Mouse (Mus musculus) CH12.LX (cell line): ENCODE measurements at regions not wholly inside any gene's neighbourhood (a gene's known extent, or its start where the extent isn't known, plus 50 kb on each side); places are given as distances from the start of the nearest gene placed in this dataset.
A peak's percentile ranks its signal among the peaks of the same experiment; 100 is the strongest.

ENCODE experiments used
- DNase-seq: peaks from one replicate; pipeline ENCODE4 v3.0.0-alpha.2; 2013; ENCODE audit errors: extremely low read depth
- H3K27ac ChIP-seq: 2 replicates; pipeline ENCODE4 v1.5.1; 2012; ENCODE audit warnings: low read depth, mild to moderate bottlenecking, control low read depth, moderate library complexity; ENCODE audit not compliant: insufficient read depth
- H3K27me3 ChIP-seq: replicated peaks from 2 replicates; pipeline ENCODE3; 2012; ENCODE audit warnings: inconsistent platforms
- H3K36me3 ChIP-seq, 2 experiments: replicated peaks in 1 of 2; 2 replicates each; pipeline versions ENCODE3 to v1.6.1; 2012; ENCODE audit warnings: inconsistent platforms in 1 of 2, low read length in 1 of 2, mild to moderate bottlenecking in 1 of 2, mixed read lengths in 1 of 2, moderate library complexity in 1 of 2; ENCODE audit not compliant: control insufficient read depth in 1 of 2, insufficient read depth in 1 of 2
- H3K4me1 ChIP-seq, 2 experiments: 2 replicates each; pipeline ENCODE4 v1.6.1; 2012; ENCODE audit warnings: inconsistent platforms in 1 of 2, moderate library complexity in 1 of 2; ENCODE audit not compliant: insufficient read depth in 2 of 2, control insufficient read depth in 1 of 2
- H3K4me2 ChIP-seq: 2 replicates; pipeline ENCODE4 v1.6.1; 2012; ENCODE audit warnings: low read depth, mild to moderate bottlenecking, control low read depth; ENCODE audit not compliant: poor library complexity, insufficient read depth, severe bottlenecking
- H3K4me3 ChIP-seq, 3 experiments: fragments of 150-350 bp in 1 of 3; sonication (generic) in 1 of 3; replicated peaks in 1 of 3; 2 replicates each; pipeline versions ENCODE3 to v1.5.1; 2011 to 2012; ENCODE audit warnings: low read depth in 2 of 3, low read length in 2 of 3, mild to moderate bottlenecking in 2 of 3, moderate library complexity in 2 of 3, control low read depth in 1 of 3, improper control_type of control experiment in 1 of 3, inconsistent platforms in 1 of 3, mixed read lengths in 1 of 3; ENCODE audit not compliant: poor library complexity in 1 of 3
- H3K79me2 ChIP-seq: replicated peaks from 2 replicates; pipeline ENCODE4 v1.6.1; 2012; ENCODE audit warnings: mild to moderate bottlenecking, moderate library complexity; ENCODE audit not compliant: control insufficient read depth, poor library complexity, insufficient read depth, severe bottlenecking; ENCODE audit errors: extremely low read depth
- H3K9ac ChIP-seq: 2 replicates; pipeline ENCODE4 v1.6.1; 2012; ENCODE audit warnings: low read depth, mild to moderate bottlenecking, control low read depth, moderate library complexity; ENCODE audit not compliant: insufficient read depth
- H3K9me3 ChIP-seq: replicated peaks from 2 replicates; pipeline ENCODE3; 2012; ENCODE audit warnings: low read length, inconsistent platforms, mixed read lengths
- BHLHE40 ChIP-seq: IDR thresholded peaks from 2 replicates; pipeline ENCODE4 v1.6.1; 2011; ENCODE audit warnings: mild to moderate bottlenecking, low read depth, low read length, improper control_type of control experiment
- EP300 ChIP-seq: IDR thresholded peaks from 2 replicates; pipeline ENCODE4 v1.6.1; 2011; ENCODE audit warnings: low read length, improper control_type of control experiment
- ETS1 ChIP-seq: conservative IDR thresholded peaks from 2 replicates; pipeline ENCODE4 v1.6.1; 2012; ENCODE audit warnings: low read depth, mild to moderate bottlenecking, inconsistent platforms, low read length, improper control_type of control experiment, moderate library complexity
- GABPA ChIP-seq: IDR thresholded peaks from 2 replicates; pipeline ENCODE4 v1.6.1; 2012; ENCODE audit warnings: low read depth, low read length, improper control_type of control experiment, inconsistent platforms; ENCODE audit not compliant: insufficient replicate concordance
- HCFC1 ChIP-seq: IDR thresholded peaks from 2 replicates; pipeline ENCODE4 v1.6.1; 2012; ENCODE audit warnings: low read depth, mild to moderate bottlenecking, inconsistent platforms, low read length, improper control_type of control experiment
- IRF4 ChIP-seq: IDR thresholded peaks from 2 replicates; pipeline ENCODE4 v1.6.1; 2014; ENCODE audit warnings: low read depth, mild to moderate bottlenecking, inconsistent platforms, low read length, improper control_type of control experiment
- JUND ChIP-seq: conservative IDR thresholded peaks from 2 replicates; pipeline ENCODE4 v1.6.1; 2011; ENCODE audit warnings: low read depth, low read length, improper control_type of control experiment
- MAX ChIP-seq: IDR thresholded peaks from 2 replicates; pipeline ENCODE4 v1.6.1; 2011; ENCODE audit warnings: low read length, improper control_type of control experiment
- PAX5 ChIP-seq: IDR thresholded peaks from 2 replicates; pipeline ENCODE4 v1.6.1; 2012; ENCODE audit warnings: low read length, inconsistent platforms, mixed read lengths
- POLR2AphosphoS2 ChIP-seq: IDR thresholded peaks from 2 replicates; pipeline ENCODE4 v1.6.1; 2011; ENCODE audit warnings: low read depth, low read length, improper control_type of control experiment
- RAD21 ChIP-seq: IDR thresholded peaks from 2 replicates; pipeline ENCODE4 v1.6.1; 2011; ENCODE audit warnings: low read depth, mild to moderate bottlenecking, low read length, improper control_type of control experiment, moderate library complexity
- RCOR1 ChIP-seq: conservative IDR thresholded peaks from 2 replicates; pipeline ENCODE4 v1.6.1; 2012; ENCODE audit warnings: low read depth, mild to moderate bottlenecking, inconsistent platforms, low read length, improper control_type of control experiment
- TBP ChIP-seq: conservative IDR thresholded peaks from 2 replicates; pipeline ENCODE4 v1.6.1; 2011; ENCODE audit warnings: low read depth, low read length, improper control_type of control experiment
- TCF12 ChIP-seq: IDR thresholded peaks from 2 replicates; pipeline ENCODE4 v1.6.1; 2014; ENCODE audit warnings: low read depth, mild to moderate bottlenecking, inconsistent platforms, low read length, improper control_type of control experiment
- USF1 ChIP-seq: IDR thresholded peaks from 2 replicates; pipeline ENCODE4 v1.6.1; 2014; ENCODE audit warnings: low read depth, mild to moderate bottlenecking, inconsistent platforms, low read length, improper control_type of control experiment
- USF2 ChIP-seq: conservative IDR thresholded peaks from 2 replicates; pipeline ENCODE4 v1.6.1; 2011; ENCODE audit warnings: low read depth, low read length, improper control_type of control experiment
- ZC3H11A ChIP-seq: IDR thresholded peaks from 2 replicates; pipeline ENCODE4 v1.6.1; 2012; ENCODE audit warnings: low read depth, mild to moderate bottlenecking, inconsistent platforms, low read length, improper control_type of control experiment
- ZKSCAN1 ChIP-seq: IDR thresholded peaks from 2 replicates; pipeline ENCODE4 v1.6.1; 2012; ENCODE audit warnings: low read depth, inconsistent platforms, low read length, improper control_type of control experiment, borderline replicate concordance
- dilution Hi-C: fragments of 300-500 bp; cut with MboI; formaldehyde crosslinking; loops from 2 replicates; pipeline ENCODE4 v1.14.3; 2020; ENCODE audit warnings: low sequenced_read_pairs; ENCODE audit not compliant: extremely low pct_unique_long_range_greater_than_20kb, extremely low pct_ligation_motif_present
- in situ Hi-C: fragments of 300-500 bp; cut with MboI; formaldehyde crosslinking; loops from 3 replicates; pipeline ENCODE4 v1.14.3; 2019; ENCODE audit warnings: low sequenced_read_pairs, low pct_ligation_motif_present, low pct_unique_long_range_greater_than_20kb, mixed read lengths

DNA sequence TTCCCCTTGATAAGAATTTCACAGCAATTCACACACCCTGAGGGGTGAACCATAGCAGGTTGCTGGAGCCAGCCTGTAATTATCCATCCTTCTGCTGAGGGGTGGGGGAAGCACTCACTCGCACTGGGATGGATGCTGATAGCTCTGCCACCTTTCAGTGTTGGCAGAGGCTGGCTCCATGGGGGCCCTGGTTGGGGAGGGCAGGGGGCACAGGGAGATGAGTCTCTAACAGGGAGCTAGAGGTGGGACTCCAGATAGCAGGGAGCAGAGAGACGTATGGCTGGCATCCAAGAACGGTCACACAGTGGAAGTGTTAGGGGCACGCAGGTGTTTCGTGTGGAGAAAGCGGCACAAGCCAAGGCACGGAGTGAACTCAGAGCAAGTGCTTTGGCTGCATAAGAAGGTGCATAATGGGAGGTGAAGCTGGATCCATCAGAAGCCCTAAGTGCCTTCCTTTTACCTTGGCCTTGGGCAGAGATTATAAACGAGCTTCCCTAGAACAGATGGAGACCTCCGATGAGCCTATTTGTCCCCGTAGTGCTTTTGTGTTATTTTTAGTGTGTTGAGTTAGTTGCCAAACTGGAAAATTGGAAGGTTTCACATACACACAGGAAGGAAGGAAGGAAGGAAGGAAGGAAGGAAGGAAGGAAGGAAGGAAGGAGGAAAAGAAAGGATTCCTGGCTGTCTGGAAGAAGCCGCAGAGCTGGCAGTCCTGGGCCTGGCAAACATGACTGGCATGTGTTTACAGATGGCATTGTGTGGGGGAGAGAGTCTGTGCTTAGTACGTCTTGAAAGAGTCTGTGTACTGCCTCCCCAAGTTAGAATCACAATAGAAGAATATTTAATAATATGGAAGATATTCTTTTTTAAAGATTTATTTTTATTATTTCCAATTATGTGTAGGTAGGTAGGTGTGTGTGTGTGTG, 108.6 kb upstream of the Aldh1b1 start:
- no peak for TF ChIP-seq HCFC1
- peaks cover 0 to 6% of the 10 kb centered on the region in 2 experiments; a peak in 1 of 4 replicates for H3K4me1 ChIP-seq
- no peaks in the 10 kb centered on the region for H3K79me2 ChIP-seq
- H3K4me3 ChIP-seq, result no peak overlapping the region
- no peaks in the 10 kb centered on the region for H3K27me3 ChIP-seq
- H3K36me3 ChIP-seq, result no peaks in the 10 kb centered on the region
- H3K9me3 ChIP-seq, result peaks cover 5% of the 10 kb centered on the region
- no peak for DNase-seq
- H3K27ac ChIP-seq, result no peak overlapping the region
- in situ Hi-C loops (no loop called here), dilution Hi-C loops (no loop called here)
- H3K9ac ChIP-seq, result no peak overlapping the region
- H3K4me2 ChIP-seq, result no peak overlapping the region

DNA sequence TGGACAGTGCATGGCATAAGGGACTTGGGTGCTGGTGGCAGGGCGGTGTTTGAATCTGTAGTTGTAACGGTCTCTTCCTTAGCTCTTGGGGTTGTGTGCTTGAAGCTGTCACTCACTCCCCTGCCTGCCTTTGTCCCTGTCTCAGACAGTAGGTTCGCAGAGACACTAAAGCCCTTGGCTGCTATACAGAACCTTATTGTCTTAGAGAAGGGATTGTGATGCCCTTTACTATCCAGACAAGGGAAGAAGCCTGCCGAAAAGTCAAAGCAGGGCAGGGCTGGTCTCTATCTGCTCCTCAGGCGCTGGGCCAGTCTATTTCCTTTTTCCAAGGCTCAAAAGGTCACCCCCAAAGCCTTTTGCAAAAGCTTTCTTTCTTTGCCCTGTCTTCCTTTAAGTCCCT, 109.2 kb upstream of the Aldh1b1 start:
- no peak overlapping the region for H3K9ac ChIP-seq
- in situ Hi-C loops, result no loop called here
- TF ChIP-seq PAX5 (no peak), USF1 (no peak), ZC3H11A (no peak), TBP (no peak), TCF12 (no peak), GABPA (no peak)
- no peak for DNase-seq
- H3K27me3 ChIP-seq, result no peaks in the 10 kb centered on the region
- H3K4me2 ChIP-seq, result no peak overlapping the region
- peaks cover 0 to 6% of the 10 kb centered on the region in 2 experiments; a peak in 1 of 4 replicates for H3K4me1 ChIP-seq
- H3K79me2 ChIP-seq, result no peaks in the 10 kb centered on the region
- H3K36me3 ChIP-seq, result no peaks in the 10 kb centered on the region
- dilution Hi-C loops, result no loop called here
- no peak overlapping the region for H3K27ac ChIP-seq
- peaks cover 5% of the 10 kb centered on the region for H3K9me3 ChIP-seq
- H3K4me3 ChIP-seq, result no peak overlapping the region

DNA sequence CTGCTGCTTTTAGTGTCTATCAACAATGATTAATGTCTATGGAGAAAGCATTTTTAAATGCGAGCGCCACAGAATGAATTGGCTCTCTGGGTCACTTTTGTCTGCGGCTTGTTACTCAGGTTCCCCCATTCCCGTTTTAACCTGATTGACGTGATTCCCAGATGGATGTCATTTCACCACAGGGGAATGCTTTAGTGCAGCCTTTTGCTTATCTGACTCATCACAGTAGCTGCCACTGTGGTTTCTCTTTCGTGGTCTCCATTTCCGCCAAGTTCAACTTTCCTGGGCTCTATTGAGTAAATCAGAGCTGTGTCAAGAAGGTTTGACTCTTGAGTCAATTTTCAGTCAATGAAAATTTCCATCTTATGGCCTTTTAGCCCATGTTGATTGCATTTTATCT, 110.6 kb upstream of the Aldh1b1 start:
- Histone ChIP-seq H3K27ac (no peak overlapping the region), H3K27me3 (no peaks in the 10 kb centered on the region), H3K4me2 (no peak overlapping the region), H3K36me3 (no peaks in the 10 kb centered on the region), H3K4me3 (no peak overlapping the region), H3K79me2 (no peaks in the 10 kb centered on the region), H3K9me3 (peaks cover 5% of the 10 kb centered on the region), H3K4me1 (peaks cover 0 to 6% of the 10 kb centered on the region in 2 experiments; a peak in 1 of 4 replicates), H3K9ac (no peak overlapping the region)
- dilution Hi-C loops (no loop called here), in situ Hi-C loops (no loop called here)
- no peak for DNase-seq
- TF ChIP-seq EP300, result peak; percentile 63; the same call in 1 of the 2 replicates
- TF ChIP-seq POLR2AphosphoS2, result no peak
- no peak for TF ChIP-seq PAX5
- no peak for TF ChIP-seq USF2
- no peak for TF ChIP-seq MAX
- 0 out of 2 replicates have a peak, but pooled peaks have one; percentile 17 for TF ChIP-seq BHLHE40
- no peak for TF ChIP-seq RCOR1
- TF ChIP-seq ZKSCAN1, result no peak
- peak; percentile 43; the same call in 1 of the 2 replicates for TF ChIP-seq ETS1
- no peak for TF ChIP-seq RAD21
- TF ChIP-seq IRF4, result 0 out of 2 replicates have a peak, but pooled peaks have one; percentile 32
- 0 out of 2 replicates have a peak, but pooled peaks have one; percentile 52 for TF ChIP-seq JUND
